Comparison of ENCODE assay signal across 8 mouse cellular contexts in genomic region chr10:77621546-77621945, GRCm38 (mm10). TPM values are rescaled to one million over a fixed set of nuclear protein-coding genes. Genes with fewer than 3 reads are reported as not detected.
DNase-seq lines count a peak whose midpoint lies in the region; ATAC-seq and TF ChIP-seq lines count a peak whose summit lies in the region.

No protein-coding gene starts in this region.

- peak overlapping the region; percentile 81 for H3K4me2 ChIP-seq in forebrain, embryonic 15.5 days (replicated peaks)
- H3K4me2 ChIP-seq in liver, embryonic 16.5 days (ENCODE audit: low read depth, low read length): peak overlapping the region; percentile 70

- intact Hi-C loops in heart, adult 2 months (cut with DNase I): no loop called here
- intact Hi-C loops in heart, postnatal 14 days (cut with DNase I): loop anchor here (5.0 to 10.0 kb wide), 2 partner anchors 39 to 543 kb away; partner anchors contain the start of genes D10Jhu81e and Pttg1ip

- no peak for TF ChIP-seq POLR2A in heart, adult 2 months (IDR thresholded peaks at IDR 0.05; ENCODE audit: insufficient read depth, low read depth, low read length)

- peak; percentile 1; the same call in 1 of the 2 replicates for ATAC-seq in forebrain, embryonic 15.5 days (replicated peaks)
- no peak for ATAC-seq in liver, embryonic 16.5 days (ENCODE audit: low read depth)

- TF ChIP-seq CTCF in heart, adult 2 months (IDR thresholded peaks at IDR 0.05): no peak
- TF ChIP-seq CTCF in C2C12 (IDR thresholded peaks at IDR 0.05; ENCODE audit: control insufficient read depth, insufficient read depth, insufficient read length): no peak

- H3K79me2 ChIP-seq in heart, adult 2 months (replicated peaks; ENCODE audit: control insufficient read depth, insufficient read depth, low read length): peaks cover 1% of the 10 kb centered on the region; the same call in 1 of the 2 replicates
- peaks cover 44% of the 10 kb centered on the region for H3K79me2 ChIP-seq in C2C12 (ENCODE audit: control insufficient read depth, insufficient read depth)

- H3ac ChIP-seq in C2C12 (ENCODE audit: control insufficient read depth, insufficient read length, low read depth): no peak overlapping the region

- peak overlapping the region; percentile 74 for H3K9ac ChIP-seq in heart, adult 2 months (ENCODE audit: low read depth, low read length)
- peak overlapping the region; percentile 97 for H3K9ac ChIP-seq in forebrain, embryonic 15.5 days (replicated peaks)
- H3K9ac ChIP-seq in liver, embryonic 16.5 days (ENCODE audit: low read depth, low read length): peak overlapping the region; percentile 65

- H3K4me1 ChIP-seq in heart, adult 2 months (ENCODE audit: control insufficient read depth, insufficient read depth, low read length): peaks cover 28% of the 10 kb centered on the region
- peaks cover 42% of the 10 kb centered on the region for H3K4me1 ChIP-seq in forebrain, embryonic 15.5 days
- H3K4me1 ChIP-seq in liver, embryonic 16.5 days (ENCODE audit: control insufficient read depth, low read depth, low read length): peaks cover 34% of the 10 kb centered on the region

- peaks cover 37% of the 10 kb centered on the region for H3K79me3 ChIP-seq in C2C12 (ENCODE audit: low read depth)

- no peaks in the 10 kb centered on the region for H3K9me3 ChIP-seq in forebrain, embryonic 15.5 days
- H3K9me3 ChIP-seq in liver, embryonic 16.5 days (replicated peaks; ENCODE audit: control insufficient read depth, low read length): no peaks in the 10 kb centered on the region

- no peak for DNase-seq in heart, adult 2 months
- DNase-seq in heart, postnatal 14 days: no peak
- DNase-seq in right cerebral cortex, postnatal 14 days: no peak
- no peak for DNase-seq in left cerebral cortex, adult 11 months (ENCODE audit: low spot score)
- no peak for DNase-seq in gastrocnemius, adult 18-20 months (ENCODE audit: low spot score)

- H3K27ac ChIP-seq in heart, adult 2 months: peak overlapping the region; percentile 99
- peak overlapping the region; percentile 91 for H3K27ac ChIP-seq in forebrain, embryonic 15.5 days (replicated peaks)
- H3K27ac ChIP-seq in liver, embryonic 16.5 days (ENCODE audit: low read length): peak overlapping the region; percentile 93

- TF ChIP-seq EP300 in heart, adult 2 months (IDR thresholded peaks at IDR 0.05; ENCODE audit: insufficient read depth, low read depth, low read length): no peak

- H3K27me3 ChIP-seq in heart, adult 2 months (ENCODE audit: control insufficient read depth, insufficient read depth, low read length): no peaks in the 10 kb centered on the region
- H3K27me3 ChIP-seq in C2C12 (ENCODE audit: control insufficient read depth, insufficient read depth, insufficient read length): no peaks in the 10 kb centered on the region
- H3K27me3 ChIP-seq in forebrain, embryonic 15.5 days: no peaks in the 10 kb centered on the region
- H3K27me3 ChIP-seq in liver, embryonic 16.5 days (ENCODE audit: control insufficient read depth, insufficient read depth, low read depth, low read length): no peaks in the 10 kb centered on the region

- 61% methylated on average over 8 of the region's 8 CpGs for WGBS in heart, adult 2 months
- WGBS in forebrain, embryonic 15.5 days: 77% methylated on average over 8 of the region's 8 CpGs
- WGBS in liver, embryonic 16.5 days (ENCODE audit: insufficient replicate concordance): 68% methylated on average over 8 of the region's 8 CpGs

- H3K36me3 ChIP-seq in heart, adult 2 months (ENCODE audit: control insufficient read depth, insufficient read depth, low read length): peaks cover 9% of the 10 kb centered on the region; the same call in 1 of the 2 replicates
- peaks cover 27% of the 10 kb centered on the region for H3K36me3 ChIP-seq in C2C12 (ENCODE audit: control insufficient read depth, insufficient read depth)
- peaks cover 19% of the 10 kb centered on the region for H3K36me3 ChIP-seq in forebrain, embryonic 15.5 days
- peaks cover 3% of the 10 kb centered on the region; the same call in 1 of the 2 replicates for H3K36me3 ChIP-seq in liver, embryonic 16.5 days (ENCODE audit: control insufficient read depth, insufficient read depth)

- H3K4me3 ChIP-seq in heart, adult 2 months: peak overlapping the region; percentile 99
- peak overlapping the region; percentile 95 for H3K4me3 ChIP-seq in C2C12 (ENCODE audit: insufficient read depth, poor library complexity, severe bottlenecking)
- peak overlapping the region; percentile 89 for H3K4me3 ChIP-seq in forebrain, embryonic 15.5 days
- H3K4me3 ChIP-seq in liver, embryonic 16.5 days (ENCODE audit: low read depth, low read length): peak overlapping the region; percentile 85

TF ChIP-seq in C2C12, 6 proteins besides CTCF, POLR2A, EP300 and RAD21:
- TF ChIP-seq USF1 (IDR thresholded peaks at IDR 0.05; ENCODE audit: low read depth) (no peak), MYOD1 (IDR thresholded peaks at IDR 0.05; ENCODE audit: control insufficient read depth, insufficient read length, low read depth) (no peak), FOSL1 (IDR thresholded peaks at IDR 0.05; ENCODE audit: insufficient read depth, low read length, poor library complexity, severe bottlenecking) (no peak), CEBPB (IDR thresholded peaks at IDR 0.05; ENCODE audit: low read depth) (no peak), MAX (IDR thresholded peaks at IDR 0.05) (no peak), MYOG (IDR thresholded peaks at IDR 0.05; ENCODE audit: control insufficient read depth, extremely low read depth, insufficient read length) (no peak)

RNA-seq across cellular contexts. Expression of gene Ube2g2, which starts 0.5 kb away (rescaled TPM):
- total RNA-seq in heart, adult 2 months (2021): 10 to 100 TPM; 74.6 to 80.9 TPM
- polyA plus RNA-seq in heart, adult 2 months (2012; rRNA removed): 53.5 and 69.7 TPM in 2 replicates
- 10 to 100 TPM; 59.2 to 60.6 TPM for total RNA-seq in heart, postnatal 14 days (2021)
- polyA plus RNA-seq in C2C12 (2012; fragmentation: generic; extraction: Trizol): 85.5 TPM
- 108 and 117 TPM in 2 replicates for polyA plus RNA-seq in forebrain, embryonic 15.5 days (2015; fragmentation: Nextera tagmentation; extraction: Ambion mirVana)
- polyA plus RNA-seq in liver, embryonic 16.5 days (2015; fragmentation: Nextera tagmentation; extraction: Ambion mirVana): 43.7 and 46.3 TPM in 2 replicates
- 100 to 1,000 TPM in 1 of 2 experiments, 10 to 100 TPM in 1; 96.1 to 101 TPM for total RNA-seq in gastrocnemius, adult 18-20 months (2021)

RNA-seq across cellular contexts. Expression of gene Gm49325, which starts 15.5 kb away (rescaled TPM):
- 10 to 100 TPM; 15.5 to 15.8 TPM for total RNA-seq in heart, adult 2 months (2021)
- polyA plus RNA-seq in heart, adult 2 months (2012; rRNA removed): not detected in 2 replicates
- 10 to 100 TPM in 1 of 2 experiments, 1 to 10 TPM in 1; 7.6 to 12.7 TPM for total RNA-seq in heart, postnatal 14 days (2021)
- 5.1 TPM for polyA plus RNA-seq in C2C12 (2012; fragmentation: generic; extraction: Trizol)
- 4.2 and 8.6 TPM in 2 replicates for polyA plus RNA-seq in forebrain, embryonic 15.5 days (2015; fragmentation: Nextera tagmentation; extraction: Ambion mirVana)
- 0.61 TPM in 1 of 2 replicates, not detected in the other for polyA plus RNA-seq in liver, embryonic 16.5 days (2015; fragmentation: Nextera tagmentation; extraction: Ambion mirVana)
- total RNA-seq in gastrocnemius, adult 18-20 months (2021): 10 to 100 TPM in 1 of 2 experiments, 1 to 10 TPM in 1; 8.6 to 11.4 TPM

RNA-seq across cellular contexts. Expression of gene Sumo3, which starts 15.6 kb away (rescaled TPM):
- 10 to 100 TPM; 66.4 to 67.8 TPM for total RNA-seq in heart, adult 2 months (2021)
- polyA plus RNA-seq in heart, adult 2 months (2012; rRNA removed): 122 and 167 TPM in 2 replicates
- 10 to 100 TPM; 53.7 to 61.6 TPM for total RNA-seq in heart, postnatal 14 days (2021)
- 152 TPM for polyA plus RNA-seq in C2C12 (2012; fragmentation: generic; extraction: Trizol)
- polyA plus RNA-seq in forebrain, embryonic 15.5 days (2015; fragmentation: Nextera tagmentation; extraction: Ambion mirVana): 318 and 322 TPM in 2 replicates
- 82.3 and 92.2 TPM in 2 replicates for polyA plus RNA-seq in liver, embryonic 16.5 days (2015; fragmentation: Nextera tagmentation; extraction: Ambion mirVana)
- total RNA-seq in gastrocnemius, adult 18-20 months (2021): 10 to 100 TPM; 44.5 to 47.4 TPM

RNA-seq across cellular contexts. Expression of gene Pttg1ip, which starts 40.0 kb away (rescaled TPM):
- 100 to 1,000 TPM; 131 to 132 TPM for total RNA-seq in heart, adult 2 months (2021)
- polyA plus RNA-seq in heart, adult 2 months (2012; rRNA removed): 119 and 168 TPM in 2 replicates
- total RNA-seq in heart, postnatal 14 days (2021): 100 to 1,000 TPM; 128 to 132 TPM
- 96.1 TPM for polyA plus RNA-seq in C2C12 (2012; fragmentation: generic; extraction: Trizol)
- polyA plus RNA-seq in forebrain, embryonic 15.5 days (2015; fragmentation: Nextera tagmentation; extraction: Ambion mirVana): 67.5 and 71.0 TPM in 2 replicates
- polyA plus RNA-seq in liver, embryonic 16.5 days (2015; fragmentation: Nextera tagmentation; extraction: Ambion mirVana): 87.3 and 94.5 TPM in 2 replicates
- total RNA-seq in gastrocnemius, adult 18-20 months (2021): 10 to 100 TPM; 23.0 to 33.6 TPM
